Mouse (Mus musculus): ENCODE measurements at regions not wholly inside any gene's neighbourhood (a gene's known extent, or its start where the extent isn't known, plus 50 kb on each side); places are given as distances from the start of the nearest gene placed in this dataset.
A peak's percentile ranks its signal among the peaks of the same experiment; 100 is the strongest.

DNA sequence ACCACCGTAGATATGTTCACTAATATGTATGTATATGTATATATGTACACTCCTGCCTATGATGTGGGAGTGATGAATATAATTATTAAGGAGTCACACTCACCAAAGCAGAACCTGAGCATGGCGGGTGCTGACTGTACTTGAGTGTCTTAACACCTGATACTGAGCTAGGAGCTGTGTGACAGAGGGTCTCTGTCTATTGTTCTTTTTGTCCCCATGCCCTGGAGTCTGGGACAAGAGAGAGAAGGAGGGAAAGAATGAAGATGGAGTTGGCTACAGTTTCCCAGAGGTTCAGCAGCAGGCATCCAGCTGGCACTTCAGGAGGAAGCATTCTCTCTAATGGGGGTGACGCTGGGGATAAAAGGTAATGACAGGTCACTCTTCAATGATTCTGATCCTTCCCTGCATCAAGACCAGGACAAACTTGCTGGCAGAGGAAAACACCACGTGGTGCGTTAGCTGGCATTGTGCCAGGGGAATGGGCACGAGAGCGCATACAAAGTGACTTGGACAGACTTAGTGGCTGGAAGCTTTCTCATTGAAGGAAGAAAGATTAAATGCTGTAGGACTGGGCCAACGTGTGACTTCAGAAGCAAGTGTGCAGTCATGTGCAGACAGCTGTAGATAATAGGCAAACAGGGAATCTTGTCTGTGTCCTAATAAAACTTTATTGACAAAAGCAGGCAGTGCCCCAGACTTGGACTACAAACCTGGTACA lies 141.8 kb upstream of the Mycn start:
- H3K4me3 ChIP-seq (replicated peaks; ENCODE audit: low read length): no peak overlapping the region
- peaks cover 16% of the 10 kb centered on the region for H3K4me1 ChIP-seq (replicated peaks; ENCODE audit: low read depth, low read length)
- no peaks in the 10 kb centered on the region for H3K9me3 ChIP-seq (ENCODE audit: low read length)
- H3K27me3 ChIP-seq (ENCODE audit: insufficient read depth, low read length): peaks cover 23% of the 10 kb centered on the region; the same call in 1 of the 2 replicates
- TF ChIP-seq POU5F1 (IDR thresholded peaks at IDR 0.05; ENCODE audit: borderline replicate concordance, low read length) (no peak), CTCF (conservative IDR thresholded peaks at IDR 0.05; ENCODE audit: low read length) (no peak), NANOG (IDR thresholded peaks at IDR 0.05; ENCODE audit: borderline replicate concordance, low read length) (no peak)
- H3K36me3 ChIP-seq (ENCODE audit: insufficient read depth, low read length): no peaks in the 10 kb centered on the region

DNA sequence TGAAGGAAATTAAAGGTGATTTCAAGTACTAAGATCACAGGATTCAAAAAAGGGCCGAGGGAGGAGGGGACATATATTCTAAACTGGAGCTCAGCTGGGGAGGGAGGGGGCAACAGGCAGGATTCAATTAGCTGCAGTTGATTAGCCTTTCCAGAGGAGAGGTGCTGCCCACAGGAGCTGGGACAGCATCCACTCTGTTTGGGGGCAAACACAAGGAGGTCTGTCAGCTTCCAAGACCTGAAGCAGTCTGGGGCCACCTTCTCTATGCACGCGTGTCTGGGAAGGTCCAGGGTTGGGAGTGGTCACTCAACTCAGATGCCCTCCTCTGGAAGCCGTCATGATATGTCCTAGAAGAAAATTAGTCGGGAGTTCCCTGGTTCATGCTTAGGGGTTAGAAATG lies 139.1 kb upstream of the Mycn start:
- Histone ChIP-seq H3K36me3 (ENCODE audit: insufficient read depth, low read length) (no peaks in the 10 kb centered on the region), H3K4me3 (replicated peaks; ENCODE audit: low read length) (no peak overlapping the region), H3K4me1 (replicated peaks; ENCODE audit: low read depth, low read length) (peaks cover 11% of the 10 kb centered on the region), H3K27me3 (ENCODE audit: insufficient read depth, low read length) (peaks cover 25% of the 10 kb centered on the region; the same call in 1 of the 2 replicates), H3K9me3 (ENCODE audit: low read length) (no peaks in the 10 kb centered on the region)
- TF ChIP-seq NANOG (IDR thresholded peaks at IDR 0.05; ENCODE audit: borderline replicate concordance, low read length): no peak
- no peak for TF ChIP-seq CTCF (conservative IDR thresholded peaks at IDR 0.05; ENCODE audit: low read length)
- no peak for TF ChIP-seq POU5F1 (IDR thresholded peaks at IDR 0.05; ENCODE audit: borderline replicate concordance, low read length)

DNA sequence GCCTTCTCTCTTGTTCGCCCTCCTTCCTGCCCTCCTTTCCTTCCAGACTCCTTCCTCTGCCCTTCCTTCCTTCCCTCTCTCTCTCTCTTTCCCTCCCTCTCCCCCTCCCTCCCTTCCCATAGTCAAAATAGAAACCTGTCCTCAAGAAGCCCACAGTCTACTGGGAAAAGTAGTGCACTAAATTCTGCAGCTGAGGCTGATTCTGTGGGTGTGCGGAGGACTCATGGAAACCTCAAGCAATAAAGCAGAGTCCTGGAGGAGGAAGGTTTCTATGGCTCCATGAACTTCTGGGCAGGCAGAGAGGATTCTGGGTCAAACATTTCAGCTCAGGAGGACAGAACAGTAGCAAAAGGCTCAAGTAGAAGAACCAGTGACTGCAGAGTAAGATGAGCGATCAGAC lies 138.1 kb upstream of the Mycn start:
- Histone ChIP-seq H3K9me3 (ENCODE audit: low read length) (no peaks in the 10 kb centered on the region), H3K27me3 (ENCODE audit: insufficient read depth, low read length) (peaks cover 25% of the 10 kb centered on the region; the same call in 1 of the 2 replicates), H3K4me3 (replicated peaks; ENCODE audit: low read length) (no peak overlapping the region), H3K36me3 (ENCODE audit: insufficient read depth, low read length) (no peaks in the 10 kb centered on the region), H3K4me1 (replicated peaks; ENCODE audit: low read depth, low read length) (peaks cover 4% of the 10 kb centered on the region; the same call in 1 of the 2 replicates)
- TF ChIP-seq NANOG (IDR thresholded peaks at IDR 0.05; ENCODE audit: borderline replicate concordance, low read length) (no peak), POU5F1 (IDR thresholded peaks at IDR 0.05; ENCODE audit: borderline replicate concordance, low read length) (no peak)

DNA sequence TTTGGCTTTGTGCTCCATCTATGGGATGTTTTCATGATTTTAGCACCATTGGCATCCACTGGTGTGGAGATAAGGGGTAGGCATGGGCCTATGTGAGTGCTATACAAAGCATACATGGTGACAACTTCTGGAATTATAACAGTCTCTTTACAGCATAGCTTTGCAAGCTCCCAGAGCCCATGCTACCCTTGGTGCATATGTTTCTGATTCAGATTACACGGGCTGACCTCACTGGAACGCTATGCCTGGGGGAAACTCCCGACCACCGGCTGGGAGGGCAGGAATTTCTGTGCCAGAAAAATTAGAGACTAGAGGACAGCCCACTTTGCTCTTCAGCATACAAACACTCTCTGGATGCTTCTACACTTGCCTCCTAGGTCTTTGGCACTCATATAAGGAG lies 136.0 kb upstream of the Mycn start:
- no peaks in the 10 kb centered on the region; the same call in 1 of the 2 replicates for H3K4me1 ChIP-seq (replicated peaks; ENCODE audit: low read depth, low read length)
- no peak overlapping the region for H3K4me3 ChIP-seq (replicated peaks; ENCODE audit: low read length)
- H3K9me3 ChIP-seq (ENCODE audit: low read length): no peaks in the 10 kb centered on the region
- no peaks in the 10 kb centered on the region for H3K36me3 ChIP-seq (ENCODE audit: insufficient read depth, low read length)
- no peak for TF ChIP-seq CTCF (conservative IDR thresholded peaks at IDR 0.05; ENCODE audit: low read length)
- no peak for TF ChIP-seq NANOG (IDR thresholded peaks at IDR 0.05; ENCODE audit: borderline replicate concordance, low read length)
- TF ChIP-seq POU5F1 (IDR thresholded peaks at IDR 0.05; ENCODE audit: borderline replicate concordance, low read length): no peak
- peaks cover 25% of the 10 kb centered on the region; the same call in 1 of the 2 replicates for H3K27me3 ChIP-seq (ENCODE audit: insufficient read depth, low read length)

DNA sequence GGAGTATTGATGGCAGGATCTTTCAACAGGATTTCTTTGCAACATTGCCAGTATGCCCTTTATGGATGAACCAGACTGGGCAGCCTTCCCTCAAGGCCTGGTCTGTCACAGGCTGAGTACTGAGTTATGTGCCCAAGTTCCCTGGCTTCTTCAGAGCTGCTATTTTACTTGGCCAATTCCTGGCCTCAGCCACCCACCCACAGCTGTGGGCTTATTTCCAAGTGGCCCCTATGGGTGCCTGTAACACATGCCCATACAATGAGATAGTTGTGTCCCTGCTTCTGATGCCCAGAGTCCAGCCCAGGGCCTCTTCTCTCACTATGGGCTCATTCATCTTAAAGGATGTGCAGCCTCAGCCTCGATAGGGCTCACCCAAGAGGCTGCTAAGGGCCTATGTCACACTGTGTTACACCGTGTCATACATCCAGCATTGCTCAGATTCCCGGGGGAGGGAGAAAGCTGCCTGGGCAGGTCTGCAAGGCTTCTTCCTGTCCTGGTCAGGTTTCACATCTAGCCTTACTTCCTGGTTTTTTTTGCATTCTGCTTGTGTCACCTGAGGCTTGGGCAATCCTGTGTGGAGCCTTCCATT lies 135.1 kb upstream of the Mycn start:
- TF ChIP-seq CTCF (conservative IDR thresholded peaks at IDR 0.05; ENCODE audit: low read length) (no peak), NANOG (IDR thresholded peaks at IDR 0.05; ENCODE audit: borderline replicate concordance, low read length) (no peak), POU5F1 (IDR thresholded peaks at IDR 0.05; ENCODE audit: borderline replicate concordance, low read length) (no peak)
- Histone ChIP-seq H3K27me3 (ENCODE audit: insufficient read depth, low read length) (peaks cover 28% of the 10 kb centered on the region; the same call in 1 of the 2 replicates), H3K9me3 (ENCODE audit: low read length) (no peaks in the 10 kb centered on the region), H3K4me3 (replicated peaks; ENCODE audit: low read length) (no peak overlapping the region), H3K4me1 (replicated peaks; ENCODE audit: low read depth, low read length) (no peaks in the 10 kb centered on the region; the same call in 1 of the 2 replicates), H3K36me3 (ENCODE audit: insufficient read depth, low read length) (no peaks in the 10 kb centered on the region)

DNA sequence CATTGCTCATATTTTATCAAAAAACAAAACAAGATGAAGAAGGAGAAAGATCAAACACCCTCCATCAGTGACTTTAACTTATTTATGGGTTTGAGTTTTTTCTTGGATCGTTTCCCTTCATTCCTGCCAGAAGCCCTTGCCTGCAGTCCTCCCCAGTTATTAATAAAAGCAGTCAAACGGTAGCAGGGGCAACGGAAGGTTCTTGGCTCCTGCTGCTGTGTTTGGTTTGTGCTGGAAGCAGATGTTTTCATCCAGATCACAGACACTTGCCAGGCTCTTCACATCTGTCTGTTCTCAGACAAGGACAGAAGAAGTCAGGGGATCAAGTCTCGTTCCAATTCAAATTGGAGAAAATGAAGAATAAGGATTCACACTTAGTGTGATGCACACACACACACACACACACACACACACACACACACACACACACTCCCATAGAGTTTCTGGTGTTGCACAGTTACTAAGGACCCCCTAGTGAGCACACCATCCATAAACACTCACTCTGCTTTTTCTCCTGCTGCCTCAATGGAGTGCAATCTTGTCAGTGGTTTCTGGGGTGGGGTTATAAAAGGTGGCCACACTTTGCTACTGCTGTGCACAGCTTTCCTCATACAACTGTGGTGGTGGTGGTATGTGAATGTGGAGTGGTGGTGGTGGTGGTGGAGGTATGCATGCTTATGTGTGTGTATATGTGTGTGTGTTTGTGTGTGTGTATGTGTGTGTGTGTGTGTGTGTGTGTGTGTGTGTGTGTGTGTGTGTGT lies 131.6 kb upstream of the Mycn start:
- Histone ChIP-seq H3K9me3 (ENCODE audit: low read length) (peaks cover 6% of the 10 kb centered on the region), H3K36me3 (ENCODE audit: insufficient read depth, low read length) (no peaks in the 10 kb centered on the region), H3K27me3 (ENCODE audit: insufficient read depth, low read length) (peaks cover 32% of the 10 kb centered on the region), H3K4me1 (replicated peaks; ENCODE audit: low read depth, low read length) (no peaks in the 10 kb centered on the region), H3K4me3 (replicated peaks; ENCODE audit: low read length) (no peak overlapping the region)
- no peak for TF ChIP-seq POU5F1 (IDR thresholded peaks at IDR 0.05; ENCODE audit: borderline replicate concordance, low read length)
- TF ChIP-seq CTCF (conservative IDR thresholded peaks at IDR 0.05; ENCODE audit: low read length): no peak
- TF ChIP-seq NANOG (IDR thresholded peaks at IDR 0.05; ENCODE audit: borderline replicate concordance, low read length): no peak

DNA sequence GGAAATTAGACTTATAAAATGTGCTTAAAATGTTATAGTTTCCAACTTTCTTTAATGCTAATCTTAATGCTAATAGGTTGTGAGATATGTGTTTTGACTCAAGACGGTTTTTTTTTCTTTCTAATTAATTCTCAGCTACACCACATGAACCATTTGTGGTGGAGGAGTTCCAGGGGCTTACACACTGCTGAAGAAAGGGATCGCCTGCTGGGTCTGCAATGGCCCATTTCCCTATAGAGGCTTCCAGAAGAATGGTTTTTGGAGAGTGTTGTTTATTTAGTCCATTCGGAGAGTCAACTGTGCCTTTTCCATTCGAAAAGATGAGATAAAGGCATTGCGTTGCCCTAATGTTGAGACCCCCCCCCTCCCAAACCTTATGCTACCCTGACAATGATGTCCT lies 125.6 kb upstream of the Mycn start:
- TF ChIP-seq NANOG (IDR thresholded peaks at IDR 0.05; ENCODE audit: borderline replicate concordance, low read length) (peak; percentile 95), CTCF (conservative IDR thresholded peaks at IDR 0.05; ENCODE audit: low read length) (no peak)
- H3K9me3 ChIP-seq (ENCODE audit: low read length): peaks cover 28% of the 10 kb centered on the region
- no peaks in the 10 kb centered on the region for H3K36me3 ChIP-seq (ENCODE audit: insufficient read depth, low read length)
- no peak overlapping the region for H3K4me3 ChIP-seq (replicated peaks; ENCODE audit: low read length)
- peaks cover 13% of the 10 kb centered on the region for H3K4me1 ChIP-seq (replicated peaks; ENCODE audit: low read depth, low read length)
- H3K27me3 ChIP-seq (ENCODE audit: insufficient read depth, low read length): peaks cover 57% of the 10 kb centered on the region

DNA sequence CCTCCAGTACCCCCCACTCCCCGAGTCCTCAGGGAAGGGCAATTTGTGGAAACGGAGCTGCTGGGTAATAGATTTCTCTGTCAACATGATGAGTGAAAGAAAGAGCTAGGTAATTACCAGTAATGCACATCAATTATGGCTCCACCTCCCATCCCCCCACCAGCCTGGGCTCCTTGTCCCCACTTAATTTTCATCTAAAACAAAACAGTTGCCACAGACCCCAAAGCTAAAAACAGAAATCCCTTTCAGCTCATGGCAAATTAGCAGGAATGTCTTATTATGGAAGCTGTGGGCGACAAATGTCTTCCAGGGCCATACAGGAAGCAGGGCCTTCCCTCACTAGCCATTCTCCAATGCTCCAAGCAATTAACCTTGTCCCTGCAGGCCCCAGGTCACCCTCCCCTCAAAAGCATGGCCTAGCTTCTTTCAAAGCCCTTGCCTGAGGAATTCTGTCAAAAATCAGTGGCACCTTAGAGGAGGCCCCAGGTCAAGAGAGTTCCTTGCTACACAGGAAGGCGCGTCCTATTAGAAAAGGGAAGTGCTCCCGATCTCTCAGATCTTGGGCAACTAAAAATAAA lies 125.0 kb upstream of the Mycn start:
- Histone ChIP-seq H3K36me3 (ENCODE audit: insufficient read depth, low read length) (no peaks in the 10 kb centered on the region), H3K4me3 (replicated peaks; ENCODE audit: low read length) (no peak overlapping the region), H3K9me3 (ENCODE audit: low read length) (peaks cover 28% of the 10 kb centered on the region), H3K27me3 (ENCODE audit: insufficient read depth, low read length) (peaks cover 53% of the 10 kb centered on the region), H3K4me1 (replicated peaks; ENCODE audit: low read depth, low read length) (peaks cover 13% of the 10 kb centered on the region)
- no peak for TF ChIP-seq POU5F1 (IDR thresholded peaks at IDR 0.05; ENCODE audit: borderline replicate concordance, low read length)
- no peak for TF ChIP-seq CTCF (conservative IDR thresholded peaks at IDR 0.05; ENCODE audit: low read length)
- TF ChIP-seq NANOG (IDR thresholded peaks at IDR 0.05; ENCODE audit: borderline replicate concordance, low read length): peak; percentile 39; the same call in 1 of the 2 replicates
